Mouse (Mus musculus) large intestine, adult 2 months (tissue): ENCODE measurements around the gene Capn10. TPM values are rescaled to one million over a fixed set of nuclear protein-coding genes. Genes with fewer than 3 reads are reported as not detected.

Experiments
- DNase-seq: peaks from one replicate; pipeline ENCODE4 v3.0.0-alpha.2; 2012; ENCODE audit warnings: low read depth, low spot score
- WGBS: fragments of 180-500 bp; shearing (Covaris S2); methylation state at CpG from one replicate; pipeline ENCODE4 v1.1.7; 2018; 5-methylcytosine and 5-hydroxymethylcytosine counted together
- polyA plus RNA-seq: library from polyadenylated mRNA; depleted of rRNA; stranded (reverse); fragments of >200 nt; gene quantifications from 2 replicates; pipeline ENCODE4 v1.2.3, GENCODE M21; 2012; rRNA removed

Capn10 gene
- polyA plus RNA-seq: 25.1 and 31.3 TPM in 2 replicates

DNA sequence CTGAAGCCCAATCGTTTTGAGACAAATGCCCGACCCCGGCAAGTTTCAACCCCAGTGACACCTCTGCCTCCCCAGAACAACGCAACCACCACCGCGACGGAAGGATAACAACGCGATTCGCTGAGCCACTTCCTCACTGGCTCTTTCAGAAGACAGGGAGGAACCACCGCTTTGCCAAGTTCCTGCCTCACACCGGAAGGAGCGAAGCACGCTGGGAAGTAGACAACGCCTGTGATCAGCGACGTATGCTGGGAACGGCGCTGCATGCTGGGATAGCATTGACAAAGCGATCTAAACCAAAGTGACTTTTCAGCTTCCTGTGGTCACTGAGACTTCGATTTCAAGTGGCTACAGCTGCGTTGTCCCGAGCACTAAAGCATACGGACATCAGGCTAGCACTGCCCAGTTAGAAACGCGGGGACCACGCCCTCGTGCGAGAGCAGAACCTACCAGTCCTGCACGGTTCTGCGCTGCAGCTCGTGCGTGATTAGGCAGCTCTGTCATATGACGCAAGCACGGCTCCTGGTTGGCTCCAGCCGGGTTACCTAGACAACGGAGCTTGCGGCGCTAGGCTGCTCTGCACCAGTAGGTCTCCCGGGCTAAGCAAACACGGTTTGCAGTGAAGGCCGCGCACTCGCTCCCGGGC, at the start of gene Capn10:
TSS of gene Capn10 (plus strand) at position 195 of the 646 bp plus-strand sequence.
- WGBS: under 1% methylated on average over 45 of the region's 45 CpGs
- peak; percentile 92 for DNase-seq

DNA sequence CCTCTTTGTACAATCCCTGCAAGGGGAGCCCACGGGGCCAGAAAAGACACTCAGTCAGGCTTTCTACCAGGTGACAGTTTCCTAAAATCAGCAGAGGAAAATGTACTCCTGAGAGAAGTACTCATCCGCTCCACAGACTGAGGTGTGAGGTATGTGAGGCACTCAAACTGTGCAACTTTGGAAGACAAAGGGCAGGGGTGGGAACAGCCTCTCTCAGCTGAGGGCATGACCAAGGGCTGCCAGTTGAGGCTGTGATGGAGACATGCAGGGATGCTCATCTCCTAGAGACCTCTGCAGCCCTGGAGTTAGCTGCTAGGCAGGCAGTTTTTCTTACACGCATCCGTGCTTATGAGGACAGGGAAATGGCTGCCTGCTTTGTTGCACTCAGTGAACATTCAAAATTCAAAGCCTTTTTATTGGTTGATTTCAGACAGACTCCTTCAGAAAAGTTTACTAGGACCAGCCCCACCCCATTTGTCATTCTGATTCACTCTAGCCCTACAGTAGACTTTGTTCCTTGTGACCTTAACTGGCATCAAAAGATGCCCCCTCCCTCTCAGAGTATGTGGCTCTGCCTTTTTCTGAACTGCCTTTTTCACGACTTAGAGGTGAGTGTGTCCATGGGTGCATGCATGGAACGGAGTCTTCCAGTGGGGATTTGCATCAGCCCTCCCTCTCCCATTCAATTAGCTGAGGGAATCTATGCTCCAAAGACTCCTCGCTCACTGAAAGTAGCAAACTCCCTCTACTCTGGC, 45.1 kb upstream of the Capn10 start:
- WGBS: 49% methylated on average over 7 of the region's 7 CpGs
- no peak for DNase-seq

DNA sequence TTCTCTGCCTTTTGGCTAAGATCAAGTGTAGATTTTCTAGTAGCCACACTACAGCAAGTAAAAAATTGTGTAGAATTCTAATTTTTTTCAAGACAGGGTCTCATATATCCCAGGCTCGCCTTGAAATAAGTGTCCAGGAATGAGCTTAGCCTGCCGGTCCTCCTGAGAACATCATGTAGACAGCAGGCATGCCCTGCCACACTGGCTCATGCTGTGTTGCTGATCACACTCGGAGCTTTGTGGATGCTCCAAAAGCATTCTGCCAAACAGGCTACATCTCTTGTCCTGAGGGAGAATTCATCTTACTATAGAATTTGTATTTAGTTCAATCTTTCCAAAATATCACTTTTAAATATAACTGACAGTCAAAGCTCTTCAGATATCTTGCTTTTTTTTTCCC, 41.4 kb upstream of the Capn10 start:
- 59% methylated on average over 3 of the region's 3 CpGs for WGBS
- no peak for DNase-seq

DNA sequence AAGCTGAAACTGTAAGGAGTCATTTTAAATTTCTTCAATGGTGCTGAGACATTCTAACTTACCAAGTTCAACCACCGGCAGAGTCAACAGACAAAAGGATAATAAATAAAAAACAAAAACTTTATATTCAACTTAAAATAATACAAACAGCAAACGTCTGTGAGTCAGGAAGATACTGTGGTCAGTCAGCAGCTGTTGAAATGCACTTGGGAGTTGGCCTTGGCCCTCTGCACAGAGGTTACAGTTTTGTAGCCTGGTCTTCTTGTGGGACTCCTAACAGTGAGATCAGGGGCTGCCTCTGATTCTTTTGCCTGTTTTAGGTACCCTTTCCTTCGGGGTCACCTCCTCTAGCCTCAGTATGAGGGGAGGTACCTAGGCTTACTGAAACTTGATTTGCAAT, 40.3 kb upstream of the Capn10 start:
- WGBS: 52% methylated on average over 3 of the region's 3 CpGs
- no peak for DNase-seq

DNA sequence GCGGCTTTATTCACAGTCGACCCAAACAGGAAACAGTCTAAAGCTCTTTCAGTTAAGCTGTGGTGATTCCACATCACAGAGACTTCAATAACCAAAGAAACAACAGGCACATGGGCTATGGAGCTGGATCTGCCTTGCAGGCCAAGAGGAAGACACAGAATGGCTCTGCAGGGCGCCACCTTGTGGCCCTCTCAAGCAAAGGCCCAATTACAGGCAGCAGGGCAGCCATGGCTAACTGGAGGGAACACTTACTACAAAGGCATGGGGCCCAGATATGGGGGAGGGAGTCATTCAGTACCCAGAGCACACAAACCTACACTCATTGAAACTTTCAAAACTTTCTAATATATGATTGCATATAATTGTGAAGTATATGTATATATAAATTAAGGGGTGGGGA, 39.1 kb upstream of the Capn10 start:
- 19% methylated on average over 3 of the region's 3 CpGs for WGBS

DNA sequence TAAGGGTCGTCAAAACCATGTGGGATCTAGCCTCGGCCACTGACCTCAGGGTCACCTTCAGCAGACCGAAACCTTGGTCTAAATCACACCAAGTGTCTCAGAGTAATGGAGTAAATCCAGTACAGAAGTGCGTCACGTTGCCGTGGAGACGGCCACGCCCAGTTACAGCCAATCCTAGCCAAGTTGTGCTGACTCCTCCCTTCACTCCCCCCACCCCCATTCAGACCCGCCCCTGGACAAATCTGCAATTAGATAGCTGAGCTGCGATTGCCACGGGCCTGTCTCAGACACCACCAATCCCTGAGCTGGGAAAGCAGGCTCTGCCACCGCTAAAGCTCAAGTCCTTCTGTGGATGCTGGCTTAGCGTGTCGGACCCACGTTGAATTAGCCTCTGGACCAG, 31.4 kb upstream of the Capn10 start, which contains the start of gene Ankmy1:
TSS of gene Ankmy1 (minus strand) at position 121 of the 400 bp plus-strand sequence.
- DNase-seq: no peak
- WGBS: 2% methylated on average over 15 of the region's 15 CpGs

More for the DNA sequence above, 39.1 kb upstream of the Capn10 start:
- no peak for DNase-seq

DNA sequence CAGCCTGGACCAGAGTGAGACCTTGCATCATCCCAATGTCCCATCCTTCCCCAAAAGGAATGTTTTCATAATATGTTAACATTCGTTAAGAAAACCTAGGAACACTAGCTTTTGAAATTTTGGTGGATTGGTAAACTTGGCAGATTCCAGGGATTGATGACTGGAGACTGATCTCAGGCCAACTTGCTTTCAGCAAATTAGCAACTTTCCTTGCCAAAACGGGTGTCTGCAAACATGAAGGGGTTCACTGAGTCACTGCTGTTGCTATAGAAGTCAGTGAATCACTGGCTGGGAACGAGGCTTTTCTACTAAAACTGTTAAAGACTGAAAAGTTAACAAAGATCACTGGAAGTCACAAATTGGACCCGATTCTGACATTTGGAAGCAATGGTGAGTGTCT, 30.5 kb upstream of the Capn10 start:
- WGBS: 63% methylated on average over 4 of the region's 4 CpGs
- DNase-seq: no peak

DNA sequence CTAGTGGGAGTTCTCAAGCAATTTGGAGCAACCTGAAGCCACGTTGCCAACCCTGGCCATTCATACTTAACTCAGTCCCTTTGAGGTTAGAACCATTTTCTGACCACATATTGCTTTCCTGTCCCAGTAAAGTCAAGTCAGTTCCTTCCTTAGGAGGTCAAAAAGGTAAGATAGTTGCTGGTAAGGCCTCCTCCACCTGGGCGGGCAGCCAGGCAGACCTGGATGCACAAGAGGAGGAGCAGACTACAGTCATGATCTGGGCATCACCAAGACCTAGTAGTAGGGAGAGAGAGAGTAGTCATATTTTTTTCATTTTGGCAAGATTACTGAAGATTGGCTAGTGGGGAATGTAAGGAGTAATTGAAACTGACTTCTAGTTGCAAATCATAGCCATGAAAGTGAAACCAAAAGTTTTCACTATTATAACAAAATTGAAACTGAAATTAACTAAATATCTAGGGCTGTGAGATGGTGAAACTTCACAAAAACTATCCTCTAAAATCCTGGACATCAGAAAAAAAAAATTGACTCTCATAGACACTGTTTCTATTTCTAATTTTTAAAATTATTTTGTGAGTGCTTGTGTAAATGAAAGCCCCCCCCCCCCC, 28.4 kb upstream of the Capn10 start:
- WGBS: 91% methylated on average over 2 of the region's 2 CpGs
- no peak for DNase-seq

DNA sequence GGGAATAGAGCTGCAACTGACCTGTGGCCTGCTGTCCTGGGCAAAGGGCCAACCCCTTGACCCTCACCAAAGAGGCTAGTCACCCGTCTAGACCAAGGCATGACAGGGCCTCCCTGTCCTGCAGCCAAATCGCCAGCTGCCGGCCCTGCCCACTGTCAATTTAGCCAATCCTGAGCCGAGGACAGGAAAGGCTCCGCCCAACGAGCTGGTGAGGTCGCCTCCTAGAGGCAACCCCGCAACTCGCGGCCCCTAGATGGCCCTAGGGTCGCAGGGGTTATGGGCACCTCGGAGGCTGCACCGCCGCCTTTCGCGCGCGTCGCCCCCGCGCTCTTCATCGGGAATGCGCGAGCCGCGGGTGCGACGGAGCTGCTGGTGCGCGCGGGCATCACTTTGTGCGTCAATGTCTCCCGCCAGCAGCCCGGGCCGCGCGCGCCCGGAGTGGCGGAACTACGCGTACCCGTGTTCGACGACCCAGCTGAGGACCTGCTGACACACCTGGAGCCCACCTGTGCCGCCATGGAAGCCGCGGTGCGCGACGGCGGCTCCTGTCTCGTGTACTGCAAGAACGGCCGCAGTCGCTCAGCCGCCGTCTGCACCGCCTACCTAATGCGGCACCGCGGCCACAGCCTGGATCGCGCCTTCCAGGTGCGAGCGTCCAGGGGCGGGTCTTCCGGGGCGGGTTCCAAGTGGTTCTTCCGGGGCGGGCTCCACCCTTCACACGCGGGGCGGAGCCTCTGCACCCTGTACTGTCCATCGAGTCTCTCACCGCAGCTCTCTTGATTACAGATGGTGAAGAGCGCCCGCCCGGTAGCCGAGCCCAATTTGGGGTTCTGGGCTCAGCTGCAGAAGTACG, 27.2 kb upstream of the Capn10 start, which contains the start of gene Dusp28:
TSS of gene Dusp28 (plus strand) at position 203 of the 853 bp plus-strand sequence.
- no peak for DNase-seq
- under 1% methylated on average over 81 of the region's 81 CpGs for WGBS

DNA sequence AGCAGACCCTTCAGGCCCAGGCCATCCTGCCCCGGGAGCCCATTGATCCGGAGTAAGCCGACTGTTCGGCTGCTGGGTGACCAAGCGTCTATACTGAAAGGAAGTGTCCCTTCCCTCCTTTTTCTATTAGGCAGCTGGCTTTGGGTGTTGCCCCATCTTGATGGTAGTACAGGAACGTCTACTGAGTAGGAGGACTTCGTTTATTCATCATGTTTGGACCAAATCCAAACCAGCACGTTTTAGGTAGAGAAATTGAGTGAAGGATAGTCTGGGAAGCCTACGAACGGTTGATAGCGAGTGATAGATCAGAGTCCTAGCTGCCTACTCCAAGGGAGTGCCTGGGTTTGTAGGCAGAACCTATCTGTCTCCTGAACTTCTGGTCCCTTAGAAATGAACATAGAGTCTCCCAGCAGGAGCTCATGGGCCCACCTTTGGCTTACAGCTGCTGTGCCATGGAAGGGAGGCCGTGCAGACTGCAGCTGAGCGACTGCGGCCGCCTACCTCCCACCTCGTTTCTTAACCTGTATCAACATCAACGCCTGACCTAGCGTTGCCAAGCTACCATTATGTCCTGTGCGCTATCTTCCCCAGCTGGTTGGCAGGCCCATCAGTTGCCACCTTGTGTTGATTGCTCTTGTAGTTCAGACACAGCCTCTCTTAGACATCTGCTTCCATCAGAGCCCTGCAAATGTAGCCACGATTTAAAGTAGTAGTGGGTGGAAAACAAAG, 26.4 kb upstream of the Capn10 start:
- 38% methylated on average over 20 of the region's 20 CpGs for WGBS
- DNase-seq: no peak

DNA sequence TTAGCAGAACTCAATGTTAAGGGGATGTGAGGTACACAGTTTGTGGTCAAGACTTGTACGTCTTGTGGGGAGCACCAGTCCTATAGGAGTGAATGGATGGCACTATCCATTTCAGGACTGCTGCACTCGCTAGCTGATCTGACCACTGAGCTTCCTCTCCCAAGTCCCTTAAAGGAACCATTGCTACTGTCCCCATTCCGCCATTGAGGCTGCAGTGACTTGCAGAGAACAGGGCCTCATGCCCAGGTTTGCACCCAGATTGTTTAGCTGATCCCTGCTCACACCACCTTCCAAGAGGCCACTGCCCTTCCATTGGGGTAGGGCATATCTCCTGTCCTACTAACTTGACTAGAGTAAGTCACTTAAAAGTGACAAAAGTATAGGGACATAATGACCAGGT, 25.5 kb upstream of the Capn10 start:
- 99% methylated on average over 3 of the region's 3 CpGs for WGBS
- no peak for DNase-seq

DNA sequence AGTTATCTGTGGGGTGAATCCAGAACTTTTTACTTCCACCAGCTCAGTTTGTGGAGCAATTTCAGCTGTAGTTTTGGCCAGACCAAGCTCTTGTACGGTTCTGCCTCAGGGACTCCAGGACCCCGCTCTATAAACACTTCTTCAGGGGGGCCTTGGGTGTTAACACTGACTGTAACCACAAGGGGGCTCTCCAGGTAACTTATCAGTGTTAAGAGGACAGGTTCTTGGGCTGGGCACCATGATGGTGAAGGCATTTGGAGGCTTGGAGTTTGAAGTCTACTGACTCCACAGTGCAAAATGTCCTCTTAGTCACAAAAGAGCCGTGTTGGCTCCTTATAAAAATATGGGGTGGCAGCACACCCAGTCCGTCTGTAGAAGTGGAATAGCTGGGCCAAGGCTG, 25.1 kb upstream of the Capn10 start:
- DNase-seq: no peak
- WGBS: 74% methylated on average over 4 of the region's 4 CpGs

DNA sequence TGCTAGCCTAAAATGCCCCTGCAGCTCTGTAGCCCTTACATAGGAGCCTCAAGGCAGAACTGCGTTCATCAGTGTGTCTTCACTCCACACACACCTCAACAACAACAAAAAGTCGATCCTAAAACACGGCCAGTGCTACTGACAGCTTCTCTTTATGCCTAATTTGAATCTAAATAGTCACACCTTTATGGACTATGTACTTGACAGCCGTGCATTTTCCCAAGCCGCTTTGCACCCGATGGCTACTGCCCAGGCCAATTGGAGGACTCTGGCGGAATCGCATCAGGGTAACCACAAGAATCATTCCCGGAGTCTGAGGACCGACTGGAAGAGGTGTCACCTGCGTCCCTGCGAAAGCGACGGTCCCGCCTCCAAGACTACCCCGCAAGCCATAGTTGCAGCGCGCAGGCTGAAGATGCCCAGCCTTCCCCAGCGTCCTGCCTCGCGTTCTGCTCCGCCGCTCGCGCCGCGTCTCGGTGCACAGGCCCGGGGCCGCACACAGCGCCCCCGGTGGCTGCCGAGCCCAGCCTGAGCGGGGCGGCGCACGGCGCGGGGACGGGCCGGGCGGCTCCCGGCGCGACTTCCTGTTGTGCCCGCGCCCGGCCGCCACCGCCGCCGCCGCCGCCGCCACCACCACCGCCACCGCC, 23.8 kb upstream of the Capn10 start, which contains the start of gene Rnpepl1:
TSS of gene Rnpepl1 (plus strand) at position 545 of the 647 bp plus-strand sequence.
- DNase-seq: no peak
- WGBS: under 1% methylated on average over 37 of the region's 57 CpGs

DNA sequence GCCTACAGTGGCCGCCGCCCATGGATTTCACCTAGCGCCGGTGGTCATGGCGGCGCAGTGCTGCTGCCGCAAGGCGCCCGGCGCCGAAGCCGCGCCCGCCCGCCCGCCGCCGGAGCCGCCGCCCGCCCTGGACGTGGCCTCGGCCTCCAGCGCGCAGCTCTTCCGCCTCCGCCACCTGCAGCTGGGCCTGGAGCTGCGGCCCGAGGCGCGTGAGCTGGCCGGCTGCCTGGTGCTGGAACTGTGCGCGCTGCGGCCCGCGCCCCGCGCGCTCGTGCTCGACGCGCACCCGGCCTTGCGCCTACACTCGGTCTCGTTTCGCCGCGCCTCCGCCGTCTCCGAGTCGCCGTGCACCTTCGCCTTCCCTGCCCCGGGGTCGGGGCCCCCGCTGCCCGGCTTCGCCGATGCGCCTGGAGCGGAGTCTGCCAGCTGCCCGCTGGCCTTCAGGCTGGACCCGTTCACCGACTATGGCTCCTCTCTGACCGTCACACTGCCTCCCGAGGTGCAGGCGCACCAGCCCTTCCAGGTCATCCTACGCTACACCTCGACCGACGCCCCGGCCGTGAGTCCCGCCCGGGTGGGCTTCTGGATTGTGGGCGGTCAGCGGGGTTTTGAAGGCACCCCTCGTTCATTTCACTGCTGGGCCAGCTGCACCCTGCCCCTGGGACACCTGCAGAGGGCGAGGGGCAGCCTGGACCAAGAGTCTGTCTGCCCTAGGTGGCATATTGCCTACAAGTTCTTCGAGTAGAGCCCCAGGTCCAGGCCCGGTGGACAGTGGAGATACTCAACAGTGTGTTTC, 23.1 kb upstream of the Capn10 start:
- under 1% methylated on average over 77 of the region's 85 CpGs for WGBS
- no peak for DNase-seq

DNA sequence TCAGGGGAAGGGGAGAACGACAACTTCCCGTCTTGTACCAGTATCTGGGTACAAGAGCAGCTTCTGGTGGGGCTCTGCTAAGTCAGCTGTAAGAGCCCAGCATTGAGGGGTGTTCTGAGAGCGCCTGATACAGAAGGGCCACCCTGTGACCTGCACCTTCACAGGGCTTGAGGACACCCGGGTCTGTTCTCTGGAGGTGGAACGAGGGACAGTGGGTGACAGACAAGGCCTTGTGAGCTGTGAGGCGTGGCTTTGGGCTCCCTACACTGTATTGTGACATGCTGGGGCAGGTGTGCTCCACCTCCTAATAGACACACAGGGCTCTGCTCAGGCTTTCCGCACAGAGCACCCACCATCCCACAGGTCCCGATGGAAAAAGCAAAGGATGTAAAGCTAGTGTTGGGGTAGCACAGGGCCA, 22.4 kb upstream of the Capn10 start:
- WGBS: 15% methylated on average over 8 of the region's 8 CpGs
- DNase-seq: no peak

DNA sequence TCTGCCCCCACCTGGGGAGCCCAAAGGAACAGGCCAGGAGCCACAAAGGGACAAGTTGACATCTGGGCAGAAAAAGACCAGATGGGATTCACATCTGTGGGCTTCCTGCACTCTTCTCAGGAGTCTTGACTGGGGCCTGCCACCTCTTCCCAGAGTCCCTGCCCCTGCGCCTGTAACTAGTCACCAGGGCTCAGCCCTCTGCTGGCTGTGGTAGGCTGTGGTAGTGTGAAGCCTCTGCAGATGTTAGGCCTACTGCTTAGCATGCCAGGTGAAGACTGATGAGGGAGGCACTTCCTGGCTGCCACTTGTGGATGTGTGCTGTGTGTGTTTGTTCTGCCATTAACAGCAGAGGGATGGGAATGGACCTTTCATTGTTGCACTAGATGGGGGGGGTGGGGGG, 21.9 kb upstream of the Capn10 start:
- WGBS: 25% methylated on average over 1 of the region's 1 CpGs

DNA sequence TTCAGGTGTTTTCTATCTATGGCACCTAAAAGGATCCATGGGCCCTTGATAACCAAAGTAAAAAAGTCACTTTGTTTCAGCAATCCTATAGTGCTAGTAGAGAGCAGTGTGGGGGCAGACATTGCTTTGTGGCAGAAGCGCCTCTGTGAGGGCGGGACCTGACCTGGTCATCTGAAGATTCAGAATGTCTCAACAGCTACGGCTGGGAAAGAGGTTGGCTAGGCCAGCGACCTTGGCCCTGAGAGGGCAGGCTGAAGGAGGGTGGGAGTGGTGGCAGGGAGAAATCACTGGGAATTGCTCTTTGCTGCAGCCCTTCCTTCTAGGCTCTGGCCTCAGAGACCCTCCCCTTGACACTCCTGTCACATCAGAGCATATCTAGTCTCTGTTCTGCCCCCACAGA, 19.9 kb upstream of the Capn10 start:
- WGBS: 80% methylated on average over 4 of the region's 4 CpGs
- no peak for DNase-seq

More for the DNA sequence above, 21.9 kb upstream of the Capn10 start:
- DNase-seq: no peak

DNA sequence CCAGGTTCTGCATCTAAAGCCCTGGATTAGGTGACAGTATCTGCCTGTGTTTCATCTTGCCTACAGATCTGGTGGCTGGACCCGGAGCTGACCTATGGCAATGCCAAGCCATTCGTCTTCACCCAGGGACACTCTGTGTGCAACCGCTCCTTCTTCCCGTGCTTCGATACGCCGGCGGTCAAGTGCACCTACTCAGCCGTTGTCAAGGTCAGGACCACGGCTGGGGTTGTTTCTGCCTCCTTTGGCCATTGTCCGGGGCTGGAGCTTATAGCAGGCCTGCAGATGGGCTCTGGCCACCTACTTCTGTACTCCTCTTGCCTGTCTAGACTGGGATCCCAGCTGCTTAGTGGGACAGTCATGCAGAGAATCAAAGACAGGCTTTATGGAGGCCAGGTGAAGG, 19.2 kb upstream of the Capn10 start:
- WGBS: 90% methylated on average over 11 of the region's 11 CpGs

More for the DNA sequence above, 19.2 kb upstream of the Capn10 start:
- DNase-seq: no peak
